Mouse (Mus musculus) right cerebral cortex, adult 18-20 months (tissue): Measurements from ENCODE around the gene Olfr914.

ENCODE experiments used
- DNase-seq: peaks from one replicate; pipeline ENCODE4 v3.0.0; 2022; ENCODE audit warnings: mixed read lengths

The Olfr914 gene

GRCm38 (mm10) chr9:38604802-38605201, at the start of gene Olfr914:
Olfr914 (plus strand) TSS chr9:38605102.
- no peak for DNase-seq

DNA sequence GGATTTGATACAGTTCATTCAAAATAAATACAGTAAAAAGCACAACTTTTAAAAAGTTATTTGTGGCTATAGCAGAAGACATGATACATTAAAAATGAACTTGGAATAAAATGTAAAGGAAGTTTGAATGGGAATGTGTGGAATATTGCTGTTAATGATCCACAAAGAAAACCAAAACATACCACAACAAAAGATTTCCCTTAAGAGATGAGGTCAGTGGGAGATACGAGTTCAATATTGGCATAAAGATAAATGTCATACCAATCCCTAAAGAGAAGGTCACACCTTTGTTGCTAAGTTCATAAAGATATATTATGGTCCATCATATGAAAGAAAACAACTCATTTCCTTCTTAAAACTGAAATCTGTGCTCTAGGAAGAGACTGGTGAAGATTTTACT, 25.0 kb upstream of the Olfr914 start, which contains the start of gene Olfr912:
Olfr912 (plus strand) TSS at position 301 of the 400 bp plus-strand sequence.
- no peak for DNase-seq

DNA sequence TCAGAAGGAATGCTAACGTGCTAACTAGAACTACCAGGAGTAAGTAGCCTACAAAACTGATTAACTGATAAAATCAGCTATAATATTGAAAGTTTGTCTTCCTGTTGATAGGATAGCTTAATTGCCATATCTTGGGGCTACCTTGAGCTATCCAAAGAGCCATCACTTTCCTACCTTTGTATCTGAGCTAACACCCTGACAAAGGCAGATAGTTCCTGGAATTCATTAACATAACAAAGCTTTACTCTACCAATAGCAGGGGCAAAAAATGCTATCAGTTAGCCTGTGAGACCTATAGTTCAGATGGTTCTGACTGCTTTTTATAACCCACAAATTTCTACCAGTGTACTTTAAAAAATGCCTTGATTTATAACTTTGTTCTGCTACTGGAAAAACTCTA, 13.8 kb upstream of the Olfr914 start:
- DNase-seq, result no peak

DNA sequence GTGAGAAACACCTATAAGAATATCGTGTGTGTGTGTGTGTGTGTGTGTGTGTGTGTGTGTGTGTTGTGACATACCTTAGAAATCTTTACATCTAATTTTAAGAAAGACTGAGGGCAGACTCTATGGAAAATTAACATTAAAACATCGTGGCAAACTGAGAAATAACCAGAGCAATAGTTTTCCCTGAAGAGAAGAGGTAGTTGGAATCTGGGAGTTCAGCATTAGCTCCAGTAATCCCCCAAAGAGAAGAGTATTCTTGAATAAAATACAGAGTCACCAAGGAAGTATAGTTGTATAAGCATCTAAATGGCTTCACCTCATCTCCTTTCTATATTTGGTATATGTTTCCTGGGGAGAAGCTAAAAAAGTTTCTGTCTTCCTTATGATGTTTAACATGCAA, 12.4 kb upstream of the Olfr914 start, which contains the start of gene Olfr913:
Olfr913 (plus strand) TSS at position 301 of the 400 bp plus-strand sequence.
- no peak for DNase-seq

- DNase-seq, result no peak
These were observed 27.5 kb downstream of the Olfr914 start for GRCm38 (mm10) chr9:38632406-38632805.

DNA sequence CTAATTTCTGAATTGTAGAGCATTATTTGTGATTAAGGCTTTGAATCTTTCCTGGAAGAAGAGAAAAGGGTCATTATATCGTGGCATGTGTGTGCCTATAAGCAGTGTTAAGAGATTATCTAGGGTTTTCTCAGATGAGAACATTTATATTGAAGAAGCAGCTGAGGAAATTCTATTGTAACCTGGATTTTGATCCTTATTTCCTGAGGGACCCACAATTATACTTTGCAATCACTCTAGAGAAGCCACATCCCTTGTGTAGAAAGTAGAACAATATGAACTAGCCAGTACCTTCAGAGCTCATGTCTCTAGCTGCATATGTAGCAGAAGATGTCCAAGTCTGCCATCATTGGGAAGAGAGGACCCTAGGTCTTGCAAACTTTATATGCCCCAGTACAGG, 54.9 kb downstream of the Olfr914 start, which contains the start of gene Olfr916:
Olfr916 (minus strand) TSS at position 101 of the 400 bp plus-strand sequence.
- no peak for DNase-seq
